Mouse (Mus musculus): Measurements from ENCODE around the gene Tmem123.

Tmem123 gene

DNA sequence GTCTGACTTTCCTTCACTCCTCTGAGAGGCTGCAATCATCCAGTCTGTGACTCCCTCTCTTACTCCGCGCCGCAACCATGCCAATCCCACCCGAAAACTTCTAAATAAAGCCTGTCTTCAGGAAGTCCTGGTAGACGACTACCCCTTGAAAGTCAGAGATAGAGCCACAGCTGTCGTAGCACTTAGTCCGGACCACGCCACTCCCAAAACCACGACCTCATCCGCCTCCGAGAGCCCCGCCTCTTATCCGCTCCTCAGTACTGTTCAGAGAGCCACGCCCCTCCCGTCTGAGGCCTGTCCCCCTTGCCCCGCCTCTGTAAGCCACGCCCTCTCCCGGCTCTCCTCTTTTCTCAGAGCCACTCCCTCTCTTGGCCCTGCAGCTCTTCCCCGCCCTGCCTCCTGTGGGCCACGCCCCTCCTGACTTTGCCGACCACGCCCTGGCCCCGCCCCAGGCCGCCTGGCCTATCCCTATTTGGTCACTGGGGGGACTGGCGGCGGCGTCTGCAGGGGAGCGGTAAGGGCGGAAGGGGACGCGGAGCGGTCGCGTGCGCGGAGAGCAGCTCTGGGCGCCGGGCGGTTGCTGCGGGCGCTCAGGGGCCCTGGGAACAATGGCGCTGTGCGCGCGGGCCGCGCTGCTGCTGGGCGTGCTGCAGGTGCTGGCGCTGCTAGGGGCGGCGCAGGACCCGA lies at the start of gene Tmem123:
Gene Tmem123, plus strand, starts transcription at position 428 of the 687 bp plus-strand sequence.
- DNase-seq (ENCODE audit: extremely low read depth, low read depth, low spot score), result peak; percentile 90

DNA sequence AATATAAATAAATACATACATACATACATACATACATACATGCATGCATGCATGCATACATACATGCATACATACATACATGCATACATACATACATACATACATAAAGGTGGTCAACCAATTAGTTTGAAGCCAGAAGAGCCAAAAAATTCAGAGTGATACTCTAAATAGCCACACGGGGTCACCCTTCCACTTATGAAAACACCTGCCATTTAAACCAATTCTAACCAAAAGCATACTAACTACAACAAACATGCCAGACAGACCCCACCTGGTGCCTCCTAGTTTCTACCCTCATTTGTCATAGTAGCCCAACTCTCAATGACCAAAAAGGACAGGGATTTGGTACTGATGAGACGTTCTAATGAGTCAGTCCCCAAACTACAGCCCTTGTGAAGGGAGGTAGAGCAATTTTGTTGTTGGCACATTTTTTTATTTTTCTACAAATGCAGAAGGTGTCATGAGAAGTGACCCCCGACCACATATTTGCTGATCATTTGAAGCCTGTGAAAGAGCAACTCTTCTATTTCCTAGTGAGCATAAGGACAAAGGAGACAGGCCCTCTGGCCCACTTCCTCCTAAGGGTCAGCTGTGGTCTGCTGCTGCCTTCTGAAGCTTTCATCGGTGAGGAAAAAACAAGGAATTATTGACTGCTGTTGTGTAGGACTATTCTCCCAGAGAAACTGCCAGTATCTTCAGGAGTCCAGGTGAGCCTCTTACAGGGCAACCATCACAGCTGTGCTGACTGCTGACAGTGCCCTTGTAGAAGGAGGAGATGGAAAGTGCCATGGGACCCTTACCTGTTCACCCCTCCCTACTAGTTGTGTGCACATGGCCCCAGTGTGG lies 49.6 kb upstream of the Tmem123 start:
- no peak for DNase-seq (ENCODE audit: extremely low read depth, low read depth, low spot score)

DNA sequence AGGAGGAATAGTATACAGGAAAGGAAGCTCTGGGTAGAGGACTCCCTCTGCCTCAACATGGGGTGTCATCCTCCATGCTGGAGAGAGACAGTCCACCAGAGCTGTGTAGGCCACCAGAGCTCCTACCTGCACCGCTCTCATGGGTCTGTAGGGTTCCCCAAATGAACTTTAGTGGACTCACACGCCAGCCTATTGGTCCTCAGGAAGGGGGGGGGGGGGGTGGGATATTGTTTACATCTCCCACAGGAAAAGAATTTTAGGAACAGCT lies 49.0 kb upstream of the Tmem123 start:
- DNase-seq (ENCODE audit: extremely low read depth, low read depth, low spot score), result no peak

DNA sequence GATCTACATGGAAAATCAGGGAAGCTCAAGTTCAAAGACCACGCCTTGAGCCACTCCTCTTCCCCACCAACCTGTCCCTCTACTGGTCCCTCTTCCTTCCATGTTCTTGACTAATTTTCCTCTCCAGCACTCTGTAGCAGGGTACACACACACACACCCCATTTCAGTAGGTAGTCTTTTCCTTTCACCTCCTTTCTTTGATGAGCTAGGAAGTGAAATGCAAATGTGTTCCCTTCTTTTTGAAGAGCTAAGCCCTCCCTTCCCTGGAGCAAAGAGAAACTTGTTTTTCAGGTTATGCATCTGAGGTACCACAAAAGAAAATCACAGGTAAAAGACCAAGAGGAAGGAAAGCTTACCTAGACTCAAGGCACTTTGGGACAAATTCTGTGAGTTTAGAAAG lies 42.3 kb upstream of the Tmem123 start:
- no peak for DNase-seq (ENCODE audit: extremely low read depth, low read depth, low spot score)

DNA sequence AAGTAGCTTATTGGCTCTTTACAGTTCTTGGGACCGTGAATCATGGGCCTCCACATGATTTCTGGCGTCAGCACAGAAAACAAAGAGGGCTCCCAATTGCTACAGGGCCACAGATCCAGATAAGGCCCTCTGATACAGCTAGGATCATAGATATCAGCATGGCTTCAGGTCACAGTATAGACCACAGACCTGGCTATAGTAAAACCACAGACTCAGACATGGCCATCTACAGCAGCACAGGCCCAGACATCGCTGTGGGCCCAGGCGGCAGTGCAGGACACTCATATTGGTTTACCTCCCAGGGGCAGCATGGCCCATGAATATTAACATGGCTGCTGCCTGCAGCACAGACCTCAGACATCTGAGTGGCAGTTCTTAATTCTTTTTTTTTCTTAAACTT lies 34.8 kb upstream of the Tmem123 start:
- no peak for DNase-seq (ENCODE audit: extremely low read depth, low read depth, low spot score)

GRCm38 (mm10) chr9:7742696-7743095 lies 21.1 kb upstream of the Tmem123 start:
- no peak for DNase-seq (ENCODE audit: extremely low read depth, low read depth, low spot score)

GRCm38 (mm10) chr9:7744156-7744555 lies 19.7 kb upstream of the Tmem123 start:
- no peak for DNase-seq (ENCODE audit: extremely low read depth, low read depth, low spot score)

- no peak for DNase-seq (ENCODE audit: extremely low read depth, low read depth, low spot score)
Observed at GRCm38 (mm10) chr9:7748881-7749280, 15.0 kb upstream of the Tmem123 start.

GRCm38 (mm10) chr9:7749537-7749936 lies 14.3 kb upstream of the Tmem123 start:
- DNase-seq (ENCODE audit: extremely low read depth, low read depth, low spot score), result no peak

GRCm38 (mm10) chr9:7755889-7756423 lies 7.9 kb upstream of the Tmem123 start:
- DNase-seq (ENCODE audit: extremely low read depth, low read depth, low spot score), result no peak

DNA sequence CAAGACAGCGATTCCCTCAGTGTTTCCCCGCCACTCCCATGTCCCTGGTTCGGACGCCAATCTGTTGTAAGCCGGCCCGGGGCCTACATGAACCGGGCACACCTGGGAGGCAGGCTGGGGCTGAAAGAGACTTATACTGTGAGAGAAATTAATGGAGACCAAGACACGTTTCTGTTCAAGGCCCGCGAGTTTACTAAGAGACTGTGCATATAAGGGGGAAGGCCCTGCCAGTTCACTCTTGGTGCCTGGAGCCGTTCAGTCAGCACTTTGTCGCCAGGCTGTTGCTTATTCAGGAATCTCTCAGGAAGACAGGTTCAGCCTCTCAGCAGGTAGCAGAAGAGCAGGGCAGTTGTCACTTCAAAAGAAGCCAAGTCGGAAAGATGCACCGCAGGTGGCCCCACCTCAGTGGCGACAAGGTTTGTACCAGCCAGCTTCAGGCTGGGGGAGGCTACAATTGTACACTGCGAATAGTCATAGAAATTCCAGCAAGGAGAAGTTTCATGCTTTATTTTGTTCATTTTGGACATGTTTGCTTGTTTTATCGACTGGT lies 1.9 kb upstream of the Tmem123 start:
- no peak for DNase-seq (ENCODE audit: extremely low read depth, low read depth, low spot score)

- no peak for DNase-seq (ENCODE audit: extremely low read depth, low read depth, low spot score)
Observed at GRCm38 (mm10) chr9:7762741-7763140, 1.1 kb upstream of the Tmem123 start.

GRCm38 (mm10) chr9:7764463-7764871 lies 626 bp downstream of the Tmem123 start:
- no peak for DNase-seq (ENCODE audit: extremely low read depth, low read depth, low spot score)

DNA sequence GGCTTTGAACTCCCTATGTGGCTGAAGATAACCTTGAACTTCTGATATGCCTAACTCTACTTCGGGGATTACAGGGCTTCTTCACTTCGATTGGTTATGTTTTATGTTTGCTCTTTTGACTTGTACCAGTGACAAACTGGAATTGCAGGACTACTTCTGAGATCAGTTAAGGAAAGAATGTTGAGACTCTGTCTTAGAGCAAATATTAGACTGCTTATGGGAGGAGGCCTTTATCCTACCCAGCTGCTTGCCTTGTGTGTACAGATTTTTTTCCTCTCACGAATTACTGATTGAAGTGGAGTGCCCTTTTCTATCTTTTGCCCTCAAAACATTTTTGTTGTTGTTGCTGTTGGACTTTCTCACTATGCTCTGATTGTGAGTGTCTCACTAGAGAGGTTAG lies 1.4 kb downstream of the Tmem123 start:
- DNase-seq (ENCODE audit: extremely low read depth, low read depth, low spot score), result no peak

DNA sequence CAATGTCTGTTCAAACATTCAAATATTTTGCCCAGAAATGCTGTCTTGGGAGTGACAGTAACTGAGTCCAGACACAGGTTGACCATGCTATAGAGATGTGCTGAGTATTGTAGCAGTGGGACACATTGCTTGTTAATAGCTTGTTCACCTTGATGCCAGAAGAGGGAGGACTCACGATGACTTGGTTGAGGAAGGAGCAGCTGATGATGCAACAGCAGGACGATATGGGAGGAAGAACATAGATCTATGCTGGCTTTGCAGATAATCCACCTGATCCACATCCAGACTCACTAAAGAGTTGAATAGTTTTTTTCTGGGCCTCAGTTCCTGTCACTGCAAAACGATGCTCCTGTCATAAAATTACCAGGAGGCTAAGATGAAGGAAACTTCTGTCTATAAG lies 2.7 kb downstream of the Tmem123 start:
- DNase-seq (ENCODE audit: extremely low read depth, low read depth, low spot score), result no peak

DNA sequence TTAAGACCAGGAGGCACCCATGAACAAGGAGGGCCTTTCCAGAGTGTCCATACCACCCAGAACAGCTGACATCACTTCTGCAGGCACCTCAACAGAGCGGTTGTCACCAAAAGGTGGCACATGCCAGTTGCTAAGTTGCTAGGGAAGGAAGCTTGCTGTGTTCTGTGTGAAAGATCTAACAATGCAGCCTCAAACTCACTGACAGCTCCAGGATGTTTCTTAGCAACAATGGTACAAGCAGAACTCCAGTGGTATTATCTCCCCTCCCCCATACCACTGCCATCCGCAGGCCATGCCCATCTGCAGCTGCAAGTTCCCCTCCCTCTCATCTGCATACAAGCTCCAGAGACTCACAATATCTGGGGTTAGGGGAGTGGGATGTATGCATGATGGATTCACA lies 3.7 kb downstream of the Tmem123 start:
- no peak for DNase-seq (ENCODE audit: extremely low read depth, low read depth, low spot score)

GRCm38 (mm10) chr9:7769081-7769480 lies 5.2 kb downstream of the Tmem123 start:
- DNase-seq (ENCODE audit: extremely low read depth, low read depth, low spot score), result no peak

GRCm38 (mm10) chr9:7769491-7769890 lies 5.7 kb downstream of the Tmem123 start:
- DNase-seq (ENCODE audit: extremely low read depth, low read depth, low spot score), result no peak

DNA sequence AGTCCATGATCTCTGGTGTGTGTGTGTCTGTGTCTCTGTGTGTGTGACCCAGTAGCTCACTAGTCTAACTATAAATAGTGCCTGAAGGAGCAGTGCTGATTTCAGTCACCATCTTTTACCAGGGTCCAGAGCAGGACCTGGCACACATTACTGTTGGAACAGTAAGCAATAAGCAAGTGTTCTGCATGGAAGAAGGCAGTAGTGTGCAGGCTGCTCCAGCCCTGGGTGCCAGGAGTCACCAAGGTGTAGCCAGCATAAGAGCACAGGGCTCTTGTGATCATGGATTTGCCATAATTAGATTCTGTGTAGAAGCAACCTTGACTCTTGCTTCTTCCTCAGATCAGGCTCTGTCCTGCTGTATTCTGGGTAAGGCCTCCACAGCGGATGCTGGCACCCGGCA lies 8.5 kb downstream of the Tmem123 start:
- DNase-seq (ENCODE audit: extremely low read depth, low read depth, low spot score), result no peak

DNA sequence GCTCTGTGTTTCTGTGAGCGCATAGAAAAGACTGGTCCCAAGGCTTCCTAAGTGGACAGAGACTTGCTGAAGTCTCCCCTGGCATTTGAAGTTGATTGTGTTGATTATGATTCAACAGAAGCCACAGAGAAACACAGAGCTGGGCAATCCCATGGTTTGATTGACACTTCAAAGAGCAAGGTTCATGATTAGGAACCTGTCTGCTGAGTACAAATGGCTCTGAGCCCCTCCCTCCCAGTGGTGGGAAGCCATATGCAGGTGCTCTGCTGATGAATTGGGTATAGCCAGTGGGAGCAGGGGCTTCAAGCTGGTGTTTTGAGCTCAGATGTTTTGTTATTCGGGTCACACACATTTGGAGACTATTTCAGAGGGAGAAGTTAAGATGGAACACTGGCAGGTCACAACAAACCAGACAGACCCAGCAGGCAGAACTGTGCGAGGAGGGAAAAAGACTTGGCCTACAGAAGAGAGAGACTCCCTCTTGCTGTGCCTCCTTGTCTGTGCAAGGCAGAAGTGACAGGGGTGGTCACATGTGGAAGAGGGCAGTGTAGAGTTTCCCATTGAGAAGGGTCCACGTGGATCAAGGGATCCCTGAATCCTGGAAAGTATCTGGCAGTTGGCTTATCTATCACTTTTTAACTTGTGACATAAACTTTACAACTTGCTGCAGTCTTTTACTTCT lies 9.1 kb downstream of the Tmem123 start:
- DNase-seq (ENCODE audit: extremely low read depth, low read depth, low spot score), result no peak

- DNase-seq (ENCODE audit: extremely low read depth, low read depth, low spot score), result no peak
Observed at GRCm38 (mm10) chr9:7773686-7774085, 9.8 kb downstream of the Tmem123 start.

DNA sequence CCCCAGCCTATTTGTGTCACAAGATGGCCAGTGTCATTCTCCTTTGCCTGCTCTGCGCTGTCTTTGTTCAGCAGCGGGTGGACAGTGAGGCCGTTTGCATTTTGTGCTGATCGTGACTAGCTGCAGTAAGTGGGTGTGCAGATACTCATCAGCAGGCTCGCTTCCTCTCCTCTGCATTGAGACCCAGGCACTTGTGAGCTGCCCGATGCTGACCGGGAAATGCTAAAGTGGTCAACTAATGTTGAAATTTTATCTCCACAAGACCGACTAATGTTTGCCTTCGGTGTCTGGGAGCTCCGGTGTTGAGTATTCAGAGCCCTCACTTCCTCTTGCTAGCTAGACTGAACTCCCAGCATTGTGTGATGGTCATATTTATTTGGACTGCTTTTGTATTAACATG lies 10.7 kb downstream of the Tmem123 start:
- DNase-seq (ENCODE audit: extremely low read depth, low read depth, low spot score), result no peak

Measured in fat pad, adult 2 months (tissue).